Mouse (Mus musculus) retina, adult 2 months (tissue): ENCODE measurements around the gene Vamp1.
"Not testable (repeated sequence)": the region's sequence is repeated elsewhere in the genome, so short reads cannot be mapped to it uniquely, and the experiment has no call there.

Experiments
- DNase-seq: peaks from one replicate; pipeline ENCODE4 v3.0.0-alpha.2; 2012; ENCODE audit warnings: low read depth, low spot score

Vamp1 gene

DNA sequence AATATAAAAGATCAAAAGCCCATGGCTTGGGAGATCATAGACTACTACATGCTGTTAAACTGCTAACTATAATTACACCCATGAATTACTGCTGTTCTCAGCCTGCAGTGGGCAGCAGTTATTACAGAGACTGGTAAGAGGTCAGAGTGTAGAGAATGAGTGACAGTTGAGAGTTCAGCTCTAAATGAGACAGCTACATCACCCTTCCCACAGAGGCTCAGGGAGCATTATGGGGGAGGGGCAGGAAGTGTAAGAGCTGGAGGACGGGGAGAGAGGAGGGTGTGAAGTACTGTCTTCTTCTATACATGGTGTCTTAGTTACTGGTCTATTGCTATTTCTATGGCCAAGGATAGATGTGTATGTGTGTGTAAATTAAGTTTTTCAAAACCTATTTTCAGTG, 29.2 kb downstream of the Vamp1 start:
- no peak for DNase-seq

DNA sequence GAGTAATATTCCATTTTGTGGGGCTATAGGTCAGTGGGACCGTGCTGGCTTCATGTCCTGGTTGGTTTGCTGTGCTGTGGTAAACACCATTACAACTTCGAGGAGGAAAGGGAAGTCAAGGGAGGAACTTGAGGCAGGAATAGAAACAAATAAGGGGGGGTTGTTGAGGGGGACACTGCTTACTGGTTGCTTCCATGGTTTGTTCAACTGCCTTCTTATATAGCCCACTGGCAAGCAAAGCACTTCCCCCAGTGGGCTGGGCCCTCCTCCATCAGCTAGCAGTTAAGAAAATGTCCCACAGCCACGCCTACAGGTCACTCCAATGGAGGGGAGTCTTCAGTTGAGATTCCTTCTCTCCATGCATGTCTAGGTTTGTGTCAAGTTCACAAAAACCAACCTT, 36.9 kb downstream of the Vamp1 start:
- DNase-seq, result no peak

DNA sequence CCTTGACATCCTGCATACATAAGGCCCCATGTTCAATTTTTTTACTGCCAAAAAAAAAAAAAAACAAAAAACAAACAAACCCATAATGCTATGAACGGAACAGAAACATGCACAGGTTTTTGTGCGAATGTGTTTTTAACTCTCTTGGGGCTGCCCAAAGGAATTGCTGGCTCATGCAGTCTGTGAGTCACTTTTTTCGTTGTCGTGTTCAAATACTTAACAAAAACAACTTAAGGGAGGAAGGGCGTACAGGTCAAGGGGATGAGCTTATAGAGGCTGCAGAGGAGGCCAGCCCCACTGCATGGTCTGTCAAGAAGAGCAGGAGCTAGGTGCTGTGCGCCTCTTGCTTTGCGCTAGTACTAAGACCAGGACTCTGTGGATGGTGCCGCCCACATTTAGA, 37.4 kb downstream of the Vamp1 start:
- DNase-seq, result no peak

DNA sequence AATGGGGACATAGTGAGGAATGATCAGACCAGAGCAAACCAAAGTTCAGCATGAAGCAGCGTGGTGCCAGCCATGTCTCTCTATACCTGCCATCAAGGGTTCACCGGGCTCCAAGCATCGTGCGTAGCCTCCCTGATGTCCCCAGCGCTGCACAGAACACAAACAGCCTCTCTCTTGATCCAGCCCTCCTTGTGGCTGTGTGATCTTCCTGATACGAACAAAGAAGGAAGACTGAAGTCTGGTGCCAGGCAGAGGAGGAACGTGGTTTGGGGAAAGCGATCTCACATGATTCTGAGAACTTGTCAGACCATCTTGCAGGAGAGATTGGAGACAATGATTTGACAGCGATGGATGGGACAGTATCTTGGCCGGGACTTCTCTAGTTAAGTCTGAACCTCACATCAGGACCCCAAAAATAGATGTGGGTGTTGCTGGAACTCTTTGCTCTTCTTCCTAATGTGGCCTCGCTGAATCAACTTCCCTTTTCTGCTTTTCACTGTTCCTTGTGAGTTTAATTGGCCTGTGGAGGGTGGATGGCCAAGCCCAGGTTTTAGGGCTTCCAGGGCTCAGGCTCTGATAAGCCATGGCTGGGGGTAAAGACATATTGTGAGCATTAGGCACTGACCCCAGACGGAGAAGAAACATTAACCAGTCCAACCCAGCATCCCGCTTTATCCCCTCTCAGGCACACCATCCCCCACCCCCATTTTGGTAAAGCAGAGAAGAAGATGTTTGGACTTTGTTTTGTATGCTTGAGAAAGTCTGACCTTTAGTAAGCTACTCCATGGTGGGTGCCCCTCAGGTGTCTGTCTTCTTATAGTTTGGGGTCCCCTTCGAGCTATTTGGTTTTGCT, 38.7 kb downstream of the Vamp1 start:
- no peak for DNase-seq

DNA sequence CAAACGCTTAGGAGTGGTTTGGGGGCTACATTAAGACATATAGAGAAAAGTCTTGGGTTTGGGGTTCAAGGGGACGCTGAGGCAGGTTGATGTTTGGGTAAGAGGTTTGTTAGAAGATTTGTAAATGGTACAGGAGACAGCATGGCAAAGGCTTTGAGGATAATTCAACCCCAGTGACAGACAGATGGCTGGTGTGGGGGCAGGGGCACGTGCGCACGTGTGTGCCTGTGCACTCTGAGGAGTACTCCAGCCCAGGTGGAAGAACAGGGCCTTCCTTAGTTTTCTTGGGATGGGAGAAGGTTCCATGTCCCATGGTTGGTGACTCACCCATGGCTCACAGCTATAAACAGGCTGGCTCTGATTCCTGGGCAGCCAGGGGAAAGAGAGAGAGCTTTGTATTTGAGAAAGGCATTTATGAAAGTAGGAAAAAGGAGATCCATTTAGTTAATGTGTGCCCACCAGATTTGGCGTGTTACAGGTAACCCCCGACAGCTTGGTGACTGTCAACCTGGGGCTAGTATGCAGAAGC, 40.2 kb downstream of the Vamp1 start:
- no peak for DNase-seq

DNA sequence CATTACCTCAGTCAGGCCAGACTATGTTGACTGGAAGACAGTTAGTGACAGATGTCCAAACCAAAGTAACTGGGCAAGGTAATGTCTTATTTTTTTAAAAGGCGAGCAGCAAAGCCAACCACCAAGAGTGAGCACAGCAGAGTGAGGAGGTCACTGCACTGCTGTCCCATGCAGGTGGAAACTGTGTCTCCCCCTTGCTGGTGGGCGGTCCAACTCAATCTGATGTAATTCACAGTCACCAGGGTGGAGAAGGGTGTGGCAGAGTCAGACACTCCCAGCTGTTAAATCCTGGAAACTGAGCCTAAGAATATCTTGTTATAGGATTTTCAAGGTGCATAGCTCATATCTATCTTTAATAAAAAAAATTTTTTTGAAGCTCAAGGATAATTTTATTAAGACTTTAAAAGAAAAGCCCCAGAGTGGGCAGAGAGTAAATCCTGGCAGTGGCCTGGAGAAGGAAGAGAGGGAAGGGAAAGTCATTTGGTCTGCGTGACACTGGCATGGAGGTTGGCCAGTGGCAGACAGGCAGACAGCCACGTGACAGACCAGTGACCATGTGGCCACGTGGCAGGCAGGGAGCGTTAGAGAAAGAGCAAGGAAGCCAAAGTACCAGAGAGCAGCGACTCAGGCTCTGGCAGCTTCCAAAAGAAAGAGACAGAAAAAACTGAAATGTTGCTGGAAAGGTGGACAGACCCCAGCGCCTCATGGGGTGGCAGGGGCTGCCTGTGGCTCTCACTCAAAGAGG, 41.0 kb downstream of the Vamp1 start:
- no peak for DNase-seq

DNA sequence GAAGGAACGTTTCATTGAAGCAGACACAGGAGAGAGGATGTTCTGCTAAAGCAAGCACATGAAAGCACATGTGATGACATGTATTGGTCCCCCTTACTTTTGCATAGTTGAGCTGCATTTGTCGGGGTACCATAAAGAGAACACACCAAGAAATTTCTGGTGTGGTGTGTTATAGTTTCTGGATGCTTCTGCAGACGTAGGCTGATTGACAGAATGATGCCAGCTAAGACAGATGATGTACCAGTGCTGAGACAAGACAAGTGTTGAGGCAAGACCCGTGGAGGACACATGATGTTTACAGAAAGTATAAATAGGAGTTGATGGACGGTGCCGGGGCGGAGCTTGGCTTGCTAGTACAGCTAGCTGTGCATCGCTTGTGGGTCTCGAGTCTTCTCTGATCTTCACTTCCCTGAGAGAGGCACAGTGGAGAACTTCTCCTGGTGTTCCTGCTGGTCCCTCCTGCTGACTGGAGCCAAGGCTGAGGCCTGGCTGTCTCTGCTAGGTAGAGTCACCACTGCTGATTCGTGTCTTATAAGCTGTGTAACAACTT, 44.7 kb downstream of the Vamp1 start:
- DNase-seq, result no peak

DNA sequence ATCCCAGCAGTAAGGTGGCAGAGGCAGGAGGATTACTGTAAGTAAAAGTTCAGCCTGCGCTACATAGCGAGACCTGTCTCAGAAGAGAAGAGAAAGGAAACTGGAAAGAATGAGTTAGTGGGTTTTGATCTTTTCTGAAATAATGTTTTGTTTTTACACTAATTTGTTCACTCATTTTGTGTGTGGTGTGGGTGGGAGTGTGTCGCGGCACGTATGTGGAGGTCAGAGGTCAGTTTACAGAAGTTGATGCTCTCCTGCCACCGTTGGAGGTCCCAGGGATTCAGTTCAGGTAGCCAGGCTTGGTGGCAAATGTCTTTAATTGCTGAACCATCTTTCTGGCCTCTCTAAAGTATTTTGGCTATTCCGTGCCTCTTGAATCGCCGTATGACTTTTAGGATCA, 48.9 kb downstream of the Vamp1 start:
- no peak for DNase-seq

DNA sequence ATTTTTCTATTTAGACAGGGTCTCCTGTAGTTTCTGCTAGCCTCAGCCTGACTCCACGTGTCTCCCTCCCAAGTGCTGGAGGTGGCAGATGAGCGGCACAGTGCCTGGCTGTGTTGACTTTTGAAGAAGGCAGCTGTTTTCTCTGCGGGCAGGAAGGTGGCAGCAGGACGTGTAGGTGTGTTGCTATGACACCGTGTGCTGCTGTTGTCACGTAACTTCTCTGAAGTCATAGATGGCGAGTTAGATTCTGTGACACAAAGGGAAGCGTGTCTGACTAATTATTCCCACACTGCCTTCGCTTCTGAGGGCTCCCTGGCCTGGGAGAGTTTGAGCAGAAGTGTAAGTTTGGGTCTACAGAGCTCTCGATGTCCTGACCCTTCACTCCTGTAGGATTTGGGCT, 49.9 kb downstream of the Vamp1 start:
- DNase-seq, result no peak

DNA sequence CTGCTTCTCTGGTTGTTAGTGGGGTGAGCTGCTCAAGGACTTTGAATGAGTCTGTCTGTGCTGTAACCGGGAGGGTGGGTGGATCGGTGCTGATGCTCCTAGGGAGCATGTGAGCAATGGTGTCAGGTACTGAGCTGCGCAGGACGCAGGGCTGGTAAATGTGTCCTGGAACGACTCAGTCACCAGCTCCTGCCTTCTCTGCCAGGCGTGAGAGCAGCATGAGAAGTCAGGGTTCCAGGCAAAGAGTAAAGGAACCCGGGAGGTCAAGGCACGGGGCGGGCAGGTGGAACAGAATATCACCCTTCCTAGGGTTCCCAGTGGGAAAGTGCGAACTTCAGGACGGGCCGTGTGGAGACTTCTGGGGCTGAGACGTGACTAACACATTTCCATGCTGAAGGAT, 50.7 kb downstream of the Vamp1 start:
- no peak for DNase-seq

DNA sequence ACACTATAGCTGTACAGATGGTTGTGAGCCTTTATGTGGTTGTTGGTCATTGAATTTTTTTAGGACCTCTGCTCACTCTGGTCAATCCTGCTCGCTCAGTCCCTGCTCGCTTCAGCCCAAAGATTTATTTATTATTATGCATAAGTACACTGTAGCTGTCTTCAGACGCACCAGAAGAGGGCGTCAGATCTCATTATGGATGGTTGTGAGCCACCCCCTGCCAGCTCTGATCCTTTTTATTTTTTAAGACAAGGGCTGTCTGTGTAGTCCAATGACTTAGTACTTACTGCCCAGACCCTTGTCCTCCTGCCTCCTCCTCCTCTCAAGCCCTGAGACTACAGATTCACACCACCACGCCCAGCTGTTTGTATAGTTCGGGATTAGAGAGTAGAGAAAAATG, 51.2 kb downstream of the Vamp1 start:
- not testable (repeated sequence) for DNase-seq

DNA sequence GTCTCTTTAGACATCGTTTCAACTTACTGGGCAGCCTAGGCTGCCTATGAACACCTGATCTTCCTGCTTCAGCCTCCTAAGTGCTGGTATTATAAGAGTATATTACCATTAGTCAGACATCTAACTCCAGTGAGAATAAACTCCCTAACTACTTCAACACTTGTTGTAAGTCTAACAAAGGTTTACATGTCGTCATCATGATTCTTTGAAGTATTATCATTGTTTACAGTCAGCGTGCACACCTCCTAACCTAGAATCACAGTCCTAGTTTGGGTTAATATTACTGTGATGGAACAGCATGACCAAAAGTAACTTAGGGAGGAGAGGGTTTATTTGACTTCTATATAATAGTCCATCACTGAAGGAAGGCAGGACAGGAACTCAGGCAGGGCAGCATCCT, 52.1 kb downstream of the Vamp1 start:
- no peak for DNase-seq

DNA sequence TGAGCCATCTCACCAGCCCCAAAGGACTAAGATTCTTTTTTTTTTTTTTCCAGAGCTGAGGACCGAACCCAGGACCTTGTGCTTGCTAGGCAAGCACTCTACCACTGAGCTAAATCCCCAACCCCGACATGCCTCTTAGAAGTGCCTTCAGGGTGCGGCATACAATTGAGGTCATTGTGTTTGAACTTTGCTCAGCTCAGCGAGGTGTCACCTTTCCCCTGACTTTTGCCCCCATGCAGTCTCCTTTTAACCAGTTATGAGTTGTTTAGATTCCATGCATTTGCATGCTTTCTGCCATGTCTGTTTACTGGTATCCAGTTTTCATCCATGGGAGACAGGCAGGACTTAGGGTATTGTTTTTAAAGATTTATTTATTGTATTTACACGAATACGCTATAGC, 53.4 kb downstream of the Vamp1 start:
- DNase-seq, result no peak

DNA sequence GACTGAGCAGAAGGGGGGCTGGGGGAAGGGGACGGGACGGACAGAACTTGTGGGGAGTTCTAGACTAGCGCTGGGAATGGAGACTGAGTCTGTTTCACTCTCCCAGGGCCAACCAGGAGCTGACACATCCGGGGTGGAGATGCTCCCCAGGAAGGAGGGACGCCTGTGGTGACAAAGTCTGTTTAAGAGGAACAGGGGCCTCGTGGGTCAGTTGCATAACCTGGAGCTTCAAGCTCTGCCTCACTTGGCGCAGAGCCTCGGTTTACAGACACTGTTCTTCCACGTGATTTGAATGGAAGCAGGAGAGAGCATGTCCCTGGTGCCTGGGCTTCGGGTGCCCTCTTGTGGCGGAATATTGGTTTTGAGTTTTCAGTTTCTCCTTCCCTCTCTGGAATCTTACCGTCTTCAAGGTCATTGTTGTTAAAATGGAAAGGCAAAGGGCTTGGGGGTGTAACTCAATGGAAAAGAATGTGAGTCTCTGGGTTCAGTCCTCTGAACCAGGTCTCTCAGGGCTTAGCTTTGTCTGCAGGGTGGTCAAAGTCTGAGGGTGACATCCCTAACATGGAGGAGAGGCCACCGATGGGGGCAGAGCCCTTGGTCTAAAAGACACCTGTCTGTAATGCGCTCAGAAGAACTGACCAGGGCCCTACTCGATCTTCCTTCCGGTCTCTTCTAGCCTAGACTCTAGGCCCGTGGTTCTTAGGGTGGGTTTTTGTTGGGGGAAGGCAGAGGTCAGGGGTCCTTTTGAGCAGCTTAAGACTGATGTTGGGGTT, 56.3 kb downstream of the Vamp1 start:
- peak; percentile 72 for DNase-seq

DNA sequence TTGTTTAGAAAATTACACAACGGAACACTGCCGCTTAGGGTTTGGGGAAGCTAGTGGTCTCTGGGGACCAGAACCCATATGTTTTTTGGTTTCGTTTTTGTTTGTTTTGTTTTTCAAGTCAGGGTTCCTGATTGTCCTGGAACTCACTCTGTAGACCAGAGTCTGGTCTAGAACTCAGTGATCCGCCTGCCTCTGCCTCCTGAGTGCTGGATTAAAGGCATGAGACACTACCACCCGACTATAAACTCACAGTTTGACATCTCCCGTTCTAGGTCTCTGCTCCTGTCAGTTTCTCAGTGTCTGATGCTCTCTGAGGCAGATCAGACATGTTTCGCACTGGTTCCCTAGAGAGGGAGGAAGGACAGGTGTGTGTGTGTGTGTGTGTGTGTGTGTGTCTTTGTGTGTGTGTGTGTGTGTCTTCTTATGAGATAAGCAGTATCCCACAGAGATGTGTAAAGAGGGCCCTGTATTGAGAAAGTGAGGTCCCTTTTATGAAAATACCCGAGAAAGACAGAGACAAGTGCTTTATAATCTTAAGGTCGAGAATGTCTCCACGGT, 57.0 kb downstream of the Vamp1 start:
- DNase-seq, result no peak

DNA sequence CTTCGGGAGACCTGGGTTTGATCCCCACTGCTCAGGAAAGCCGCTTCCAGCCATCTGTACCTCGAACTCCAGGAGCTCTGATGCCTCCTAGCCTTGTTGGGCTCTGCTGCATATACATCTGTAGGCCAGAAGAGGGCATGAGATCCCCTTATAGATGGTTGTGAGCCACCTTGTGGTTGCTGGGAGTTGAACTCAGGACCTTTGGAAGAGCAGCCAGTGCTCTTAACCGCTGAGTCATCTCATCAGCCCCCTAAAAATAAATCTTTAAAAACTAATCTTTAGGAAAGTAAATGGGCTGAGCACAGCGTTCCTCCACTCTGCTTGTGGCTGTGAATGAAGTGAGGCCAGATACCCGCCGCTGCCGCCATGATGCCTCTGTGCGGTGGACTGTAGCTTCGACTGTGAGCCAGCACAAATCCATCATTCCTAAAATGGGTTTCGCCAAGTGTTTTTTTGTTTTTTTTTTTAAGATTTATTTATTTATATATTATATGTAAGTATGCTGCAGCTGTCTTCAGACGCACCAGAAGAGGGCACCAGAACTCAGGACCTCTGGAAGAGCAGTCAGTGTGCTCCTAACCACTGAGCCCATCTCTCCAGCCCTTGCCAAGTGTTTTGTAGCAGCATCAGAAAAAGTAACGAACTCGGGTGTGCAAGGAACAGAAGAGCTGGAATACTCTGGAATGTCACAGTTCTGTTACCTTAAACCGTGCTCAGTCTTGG, 59.7 kb downstream of the Vamp1 start:
- DNase-seq, result peak; percentile 8

DNA sequence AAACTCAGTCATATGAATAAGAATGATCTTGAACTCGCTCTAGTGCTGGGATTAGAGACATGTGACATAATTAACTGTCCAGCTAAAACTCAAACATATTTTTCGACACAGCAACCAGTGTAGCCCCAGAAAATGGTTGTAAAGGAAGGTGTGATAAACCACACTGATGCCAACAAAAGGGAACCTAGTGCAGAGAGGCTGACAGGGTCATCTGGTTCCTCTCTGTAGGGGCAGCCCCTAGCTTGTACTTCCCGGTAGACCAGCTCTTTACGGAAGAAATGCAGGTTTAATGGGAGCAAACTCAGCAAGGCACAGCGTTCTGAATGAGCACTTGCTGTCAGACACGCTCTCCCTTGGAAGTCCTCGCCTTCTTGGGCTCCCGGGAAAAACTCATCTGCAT, 64.4 kb downstream of the Vamp1 start:
- DNase-seq, result no peak

DNA sequence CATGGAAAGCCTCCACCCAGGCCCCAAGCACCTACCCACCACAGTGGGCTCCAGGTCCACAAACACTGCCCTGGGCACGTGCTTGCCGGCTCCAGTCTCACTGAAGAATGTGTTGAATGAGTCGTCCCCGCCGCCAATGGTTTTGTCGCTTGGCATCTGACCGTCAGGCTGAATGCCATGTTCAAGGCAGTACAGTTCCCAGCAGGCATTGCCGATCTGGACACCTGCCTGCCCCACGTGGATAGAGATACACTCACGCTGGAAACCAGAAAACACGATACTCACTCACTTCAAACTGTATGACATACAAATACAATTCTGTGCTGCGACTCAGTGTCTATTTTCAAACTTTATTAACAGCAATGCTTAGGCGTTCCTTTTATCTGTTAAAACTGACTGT, 67.4 kb downstream of the Vamp1 start:
- DNase-seq, result not testable (repeated sequence)

DNA sequence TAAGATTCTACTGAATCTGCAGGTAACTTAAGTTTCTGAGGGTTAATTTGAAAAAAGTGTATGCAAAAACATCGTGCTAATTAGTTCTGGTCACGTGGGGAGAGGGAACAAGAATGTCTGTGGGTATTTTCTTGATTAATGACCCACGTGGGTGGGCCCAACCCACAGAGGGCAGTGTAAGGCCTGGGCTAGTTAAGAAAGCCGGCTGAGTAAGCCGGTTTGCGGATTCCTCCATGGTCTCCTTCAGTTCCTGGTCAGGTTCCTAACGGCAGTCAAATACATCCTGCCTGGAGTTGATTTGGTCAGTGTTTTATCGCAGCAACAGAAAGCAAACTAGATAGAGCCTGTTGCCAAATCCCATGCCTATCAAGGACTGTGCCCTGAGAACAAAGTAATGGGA, 68.9 kb downstream of the Vamp1 start:
- no peak for DNase-seq

DNA sequence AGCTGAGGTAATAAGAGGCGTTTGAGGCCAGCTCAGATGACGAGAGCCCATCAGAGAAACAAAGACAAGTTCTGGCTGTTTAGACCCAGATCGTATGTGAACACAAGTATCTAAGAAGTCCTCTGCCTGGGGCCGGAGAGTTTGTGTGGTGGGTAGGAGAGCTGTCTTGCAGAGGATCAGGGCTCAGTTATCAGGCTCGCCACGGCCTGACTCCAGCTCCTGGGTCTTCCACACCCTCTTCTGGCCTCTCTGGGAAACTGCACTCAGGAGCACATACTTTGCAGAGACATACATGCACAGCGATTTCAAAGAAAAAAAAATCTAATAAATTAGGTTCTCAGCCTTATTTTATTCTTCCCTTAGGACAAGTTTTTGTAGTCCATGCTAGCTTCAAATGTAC, 69.4 kb downstream of the Vamp1 start:
- no peak for DNase-seq

DNA sequence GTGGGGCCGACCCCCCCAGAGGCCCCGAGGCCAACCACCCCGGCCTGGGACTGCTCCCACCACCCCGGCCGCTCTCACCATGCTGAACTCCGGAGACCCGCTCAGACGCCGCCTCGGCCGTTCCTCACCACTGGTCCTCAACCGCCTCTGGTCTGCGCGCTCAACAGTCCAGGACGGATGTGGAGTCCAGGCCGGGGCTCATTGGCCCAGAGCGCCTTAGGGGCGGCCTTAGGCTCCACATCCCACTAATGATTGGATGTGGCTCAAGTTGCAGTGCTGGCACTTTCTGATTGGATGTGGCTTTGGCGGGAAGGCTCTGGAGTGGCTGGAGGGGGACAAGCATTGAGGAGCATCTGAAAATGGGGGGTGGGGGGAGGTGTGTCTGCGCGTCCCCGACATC, 70.5 kb downstream of the Vamp1 start, which contains the start of gene Tuba3a:
Gene Tuba3a (minus strand): TSS at position 153 of the 400 bp plus-strand sequence.
- no peak for DNase-seq
